Mouse (Mus musculus): Measurements from ENCODE around the gene Gpr88.

GRCm38 (mm10) chr3:116271679-116272078 is 18.4 kb upstream of the Gpr88 start:
- TF ChIP-seq CTCF (IDR thresholded peaks at IDR 0.05; ENCODE audit: low read depth, low read length) (no peak), POLR2AphosphoS5 (IDR thresholded peaks at IDR 0.05; ENCODE audit: insufficient replicate concordance, low read depth, low read length) (no peak), GATA2 (IDR thresholded peaks at IDR 0.05; ENCODE audit: borderline replicate concordance, low read depth, low read length) (no peak)

Data from G1E (cell line).